Mouse (Mus musculus) MEL (cell line): Measurements from ENCODE around the gene Rhoj. TPM values are rescaled to one million over a fixed set of nuclear protein-coding genes. Genes with fewer than 3 reads are reported as not detected.

Source experiments
- DNase-seq: peaks from one replicate; pipeline ENCODE4 v3.0.0; 2011; ENCODE audit warnings: low read depth, low spot score
- H3K27ac ChIP-seq: 2 replicates; pipeline ENCODE4 v1.5.1; 2012; ENCODE audit warnings: low read depth, mild to moderate bottlenecking, control low read depth, low read length, moderate library complexity; ENCODE audit not compliant: control insufficient read depth
- H3K27me3 ChIP-seq, 2 experiments: fragments of 150-350 bp in 1 of 2; sonication (generic) in 1 of 2; 2 replicates each; pipeline ENCODE4 v1.6.1; 2012; ENCODE audit warnings: low read length in 2 of 2, mild to moderate bottlenecking in 2 of 2, improper control_type of control experiment in 1 of 2, moderate library complexity in 1 of 2; ENCODE audit not compliant: insufficient read depth in 2 of 2, control insufficient read depth in 1 of 2
- H3K36me3 ChIP-seq, 2 experiments: 2 replicates each; pipeline ENCODE4 v1.6.1; 2012 to 2014; ENCODE audit warnings: low read length in 2 of 2, improper control_type of control experiment in 1 of 2, inconsistent platforms in 1 of 2, mild to moderate bottlenecking in 1 of 2; ENCODE audit not compliant: insufficient read depth in 2 of 2, control insufficient read depth in 1 of 2
- H3K4me1 ChIP-seq, 2 experiments: fragments of 150-350 bp in 1 of 2; sonication (generic) in 1 of 2; 2 replicates each; pipeline ENCODE4 v1.6.1; 2012; ENCODE audit warnings: low read length in 2 of 2, improper control_type of control experiment in 1 of 2, mild to moderate bottlenecking in 1 of 2; ENCODE audit not compliant: insufficient read depth in 2 of 2, control insufficient read depth in 1 of 2
- H3K4me3 ChIP-seq, 2 experiments: fragments of 150-350 bp in 1 of 2; sonication (generic) in 1 of 2; 2 replicates each; pipeline ENCODE4 v1.5.1; 2012; ENCODE audit warnings: low read depth in 2 of 2, low read length in 2 of 2, mild to moderate bottlenecking in 2 of 2, moderate library complexity in 2 of 2, control low read depth in 1 of 2, improper control_type of control experiment in 1 of 2; ENCODE audit not compliant: control insufficient read depth in 1 of 2, insufficient read depth in 1 of 2
- H3K79me2 ChIP-seq: 2 replicates; pipeline ENCODE4 v1.6.1; 2012; ENCODE audit warnings: mild to moderate bottlenecking, low read length, moderate library complexity; ENCODE audit not compliant: control insufficient read depth, poor library complexity, insufficient read depth
- H3K9ac ChIP-seq: 2 replicates; pipeline ENCODE4 v1.6.1; 2012; ENCODE audit warnings: low read depth, mild to moderate bottlenecking, control low read depth, low read length, moderate library complexity; ENCODE audit not compliant: control insufficient read depth, poor library complexity, severe bottlenecking
- H3K9me3 ChIP-seq: fragments of 150-350 bp; sonication (generic); replicated peaks from 2 replicates; pipeline ENCODE4 v1.6.1; 2012; ENCODE audit warnings: mild to moderate bottlenecking, low read length, improper control_type of control experiment, moderate library complexity; ENCODE audit not compliant: insufficient read depth
- BHLHE40 ChIP-seq: IDR thresholded peaks from 2 replicates; pipeline ENCODE4 v1.6.1; 2012; ENCODE audit warnings: low read depth, mild to moderate bottlenecking, inconsistent platforms, low read length, improper control_type of control experiment, borderline replicate concordance
- CHD1 ChIP-seq: IDR thresholded peaks from 2 replicates; pipeline ENCODE4 v1.6.1; 2012; ENCODE audit warnings: low read depth, mild to moderate bottlenecking, inconsistent platforms, low read length, improper control_type of control experiment
- CHD2 ChIP-seq: IDR thresholded peaks from 2 replicates; pipeline ENCODE4 v1.6.1; 2011; ENCODE audit warnings: low read length, improper control_type of control experiment
- CTCF ChIP-seq, 3 experiments: IDR thresholded peaks in 2 of 3; conservative IDR thresholded peaks in 1 of 3; 2 replicates each; pipeline ENCODE4 v1.5.1; 2011 to 2012; ENCODE audit warnings: low read length in 3 of 3, low read depth in 2 of 3, mild to moderate bottlenecking in 2 of 3, improper control_type of control experiment in 1 of 3, inconsistent platforms in 1 of 3, mixed read lengths in 1 of 3, moderate library complexity in 1 of 3; ENCODE audit not compliant: control insufficient read depth in 1 of 3, insufficient read depth in 1 of 3, poor library complexity in 1 of 3, severe bottlenecking in 1 of 3
- ELF1 ChIP-seq: IDR thresholded peaks from 2 replicates; pipeline ENCODE4 v1.6.1; 2014; ENCODE audit warnings: low read depth, mild to moderate bottlenecking, inconsistent platforms, low read length, improper control_type of control experiment, moderate library complexity
- EP300 ChIP-seq, 2 experiments: IDR thresholded peaks; 2 replicates each; pipeline ENCODE4 v1.6.1; 2011; ENCODE audit warnings: improper control_type of control experiment in 2 of 2, low read length in 2 of 2, low read depth in 1 of 2, mild to moderate bottlenecking in 1 of 2
- GATA1 ChIP-seq: IDR thresholded peaks from 2 replicates; pipeline ENCODE4 v1.6.1; 2011; ENCODE audit warnings: low read depth, low read length, improper control_type of control experiment
- KAT2A ChIP-seq: conservative IDR thresholded peaks from 2 replicates; pipeline ENCODE4 v1.6.1; 2012; ENCODE audit warnings: low read depth, low read length, improper control_type of control experiment, inconsistent platforms
- MAFK ChIP-seq: IDR thresholded peaks from 2 replicates; pipeline ENCODE4 v1.6.1; 2011; ENCODE audit warnings: low read depth, mild to moderate bottlenecking, low read length, improper control_type of control experiment, borderline replicate concordance
- MAX ChIP-seq: IDR thresholded peaks from 2 replicates; pipeline ENCODE4 v1.6.1; 2011; ENCODE audit warnings: low read length, improper control_type of control experiment
- MEF2A ChIP-seq: IDR thresholded peaks from 2 replicates; pipeline ENCODE4 v1.6.1; 2014; ENCODE audit warnings: low read depth, mild to moderate bottlenecking, inconsistent platforms, low read length, improper control_type of control experiment; ENCODE audit not compliant: poor library complexity, insufficient replicate concordance, severe bottlenecking; ENCODE audit errors: extremely low read depth
- MYB ChIP-seq: IDR thresholded peaks from 2 replicates; pipeline ENCODE4 v1.6.1; 2011; ENCODE audit warnings: mild to moderate bottlenecking, low read depth, low read length, improper control_type of control experiment
- MYC ChIP-seq: IDR thresholded peaks from 2 replicates; pipeline ENCODE4 v1.6.1; 2011; ENCODE audit warnings: low read depth, mild to moderate bottlenecking, low read length, improper control_type of control experiment, moderate library complexity
- NELFE ChIP-seq: IDR thresholded peaks from 2 replicates; pipeline ENCODE4 v1.6.1; 2011; ENCODE audit warnings: low read depth, low read length, improper control_type of control experiment
- NRF1 ChIP-seq: IDR thresholded peaks from 2 replicates; pipeline ENCODE4 v1.6.1; 2014; ENCODE audit warnings: low read depth, mild to moderate bottlenecking, inconsistent platforms, low read length, improper control_type of control experiment, moderate library complexity; ENCODE audit not compliant: poor library complexity, insufficient read depth, severe bottlenecking
- POLR2A ChIP-seq, 2 experiments: IDR thresholded peaks; 2 replicates each; pipeline ENCODE4 v1.6.1; 2011 to 2012; ENCODE audit warnings: low read length in 2 of 2, mild to moderate bottlenecking in 2 of 2, control low read depth in 1 of 2, improper control_type of control experiment in 1 of 2, low read depth in 1 of 2, moderate library complexity in 1 of 2; ENCODE audit not compliant: control insufficient read depth in 1 of 2, insufficient read depth in 1 of 2, poor library complexity in 1 of 2
- POLR2AphosphoS2 ChIP-seq: IDR thresholded peaks from 2 replicates; pipeline ENCODE4 v1.6.1; 2011; ENCODE audit warnings: low read length, improper control_type of control experiment
- POLR2AphosphoS5 ChIP-seq: IDR thresholded peaks from 2 replicates; pipeline ENCODE4 v1.6.1; 2012; ENCODE audit warnings: low read depth, borderline replicate concordance, mild to moderate bottlenecking, inconsistent platforms, low read length, moderate library complexity, mixed read lengths
- RAD21 ChIP-seq: IDR thresholded peaks from 2 replicates; pipeline ENCODE4 v1.6.1; 2011; ENCODE audit warnings: mild to moderate bottlenecking, low read depth, low read length, improper control_type of control experiment
- RCOR1 ChIP-seq: IDR thresholded peaks from 2 replicates; pipeline ENCODE4 v1.6.1; 2012; ENCODE audit warnings: low read depth, mild to moderate bottlenecking, inconsistent platforms, low read length, improper control_type of control experiment
- SIN3A ChIP-seq: IDR thresholded peaks from 2 replicates; pipeline ENCODE4 v1.6.1; 2012; ENCODE audit warnings: low read length, improper control_type of control experiment, inconsistent platforms
- TAL1 ChIP-seq: IDR thresholded peaks from 2 replicates; pipeline ENCODE4 v1.6.1; 2012; ENCODE audit warnings: mild to moderate bottlenecking, inconsistent platforms, low read length, moderate library complexity, mixed read lengths
- TBP ChIP-seq: IDR thresholded peaks from 2 replicates; pipeline ENCODE4 v1.8.0; 2011; ENCODE audit warnings: low read depth, low read length, improper control_type of control experiment
- TCF12 ChIP-seq: IDR thresholded peaks from 2 replicates; pipeline ENCODE4 v1.6.1; 2014; ENCODE audit warnings: low read depth, mild to moderate bottlenecking, inconsistent platforms, low read length, improper control_type of control experiment, moderate library complexity
- UBTF ChIP-seq: IDR thresholded peaks from 2 replicates; pipeline ENCODE4 v1.6.1; 2012; ENCODE audit warnings: low read depth, mild to moderate bottlenecking, inconsistent platforms, low read length, improper control_type of control experiment, moderate library complexity, borderline replicate concordance; ENCODE audit not compliant: insufficient read depth
- ZC3H11A ChIP-seq: IDR thresholded peaks from 2 replicates; pipeline ENCODE4 v1.6.1; 2012; ENCODE audit warnings: low read depth, mild to moderate bottlenecking, inconsistent platforms, low read length, improper control_type of control experiment
- ZNF384 ChIP-seq: IDR thresholded peaks from 2 replicates; pipeline ENCODE4 v1.6.1; 2012; ENCODE audit warnings: low read depth, mild to moderate bottlenecking, inconsistent platforms, low read length, improper control_type of control experiment
- polyA plus RNA-seq, 2 experiments: library from polyadenylated mRNA; stranded (reverse) in 1 of 2; unstranded in 1 of 2; fragments of >175 nt in 1 of 2; fragments of >200 nt in 1 of 2; gene quantifications; 2 replicates each; pipeline versions ENCODE4 v1.2.1 to v1.2.4; 2012; ENCODE audit warnings: low replicate concordance in 2 of 2, low read depth in 1 of 2; ENCODE audit not compliant: insufficient read length in 2 of 2, insufficient read depth in 1 of 2, missing spikeins in 1 of 2
- total RNA-seq: library from RNA; depleted of rRNA; stranded (reverse); fragments of 300-350 nt; gene quantifications from 2 replicates; pipeline ENCODE4 v1.2.3, GENCODE M21; 2012

The Rhoj gene
- total and polyA plus RNA-seq, 3 experiments, result not detected

- no peaks in the 10 kb centered on the region for H3K79me2 ChIP-seq
- no peaks in the 10 kb centered on the region for H3K9me3 ChIP-seq
- no peak for DNase-seq
- H3K4me1 ChIP-seq, result no peaks in the 10 kb centered on the region
- no peak within 1 kb of the TSS for H3K27ac ChIP-seq
- no peaks in the 10 kb centered on the region for H3K27me3 ChIP-seq
- H3K36me3 ChIP-seq, result no peaks in the 10 kb centered on the region
- no peak for TF ChIP-seq POLR2AphosphoS2
- no peak for TF ChIP-seq TAL1
- TF ChIP-seq TCF12, result no peak
- TF ChIP-seq ELF1, result no peak
- no peak for TF ChIP-seq CHD2
- no peak for TF ChIP-seq MEF2A
- no peak for TF ChIP-seq ZC3H11A
- TF ChIP-seq MAX, result no peak
- TF ChIP-seq MYB, result no peak
- no peak for TF ChIP-seq NELFE
- TF ChIP-seq CHD1, result no peak
- TF ChIP-seq MAFK, result no peak
- TF ChIP-seq BHLHE40, result no peak
- TF ChIP-seq MYC, result no peak
- TF ChIP-seq UBTF, result no peak
- no peak for TF ChIP-seq EP300 (IDR thresholded peaks at IDR 0.05; ENCODE audit: low read depth in 1 of 2, low read length in 2 of 2)
- no peak for TF ChIP-seq RAD21
- TF ChIP-seq POLR2A (IDR thresholded peaks at IDR 0.05; ENCODE audit: control insufficient read depth in 1 of 2, insufficient read depth in 1 of 2, low read depth in 1 of 2, low read length in 2 of 2, poor library complexity in 1 of 2), result no peak
- no peak for TF ChIP-seq CTCF (IDR thresholded peaks at IDR 0.05 in 2 of 3, conservative IDR thresholded peaks at IDR 0.05 in 1 of 3; ENCODE audit: control insufficient read depth in 1 of 3, insufficient read depth in 1 of 3, low read depth in 2 of 3, low read length in 3 of 3, poor library complexity in 1 of 3, severe bottlenecking in 1 of 3)
- no peak within 1 kb of the TSS for H3K4me3 ChIP-seq
- H3K9ac ChIP-seq, result no peak within 1 kb of the TSS
Observed at GRCm38 (mm10) chr12:75416681-75417080, 108.6 kb downstream of the Rhoj start, which contains the start of gene Gphb5. TSS of gene Gphb5 (minus strand) at chr12:75416781.

- no peaks in the 10 kb centered on the region for H3K4me1 ChIP-seq
- H3K27ac ChIP-seq, result no peak overlapping the region
- no peak for TF ChIP-seq KAT2A
- TF ChIP-seq POLR2AphosphoS5, result no peak
- no peak for TF ChIP-seq GATA1
- no peak for TF ChIP-seq ELF1
- TF ChIP-seq CHD1, result no peak
- no peak for TF ChIP-seq SIN3A
- no peak for TF ChIP-seq ZNF384
- no peak for TF ChIP-seq MAFK
- TF ChIP-seq TBP, result no peak
- no peak for TF ChIP-seq MYB
- TF ChIP-seq RCOR1, result no peak
- no peak for TF ChIP-seq NRF1
- H3K4me3 ChIP-seq, result no peak overlapping the region
- no peaks in the 10 kb centered on the region for H3K36me3 ChIP-seq
- H3K27me3 ChIP-seq, result no peaks in the 10 kb centered on the region; a peak in 1 of 4 replicates
- DNase-seq, result no peak
- H3K79me2 ChIP-seq, result no peaks in the 10 kb centered on the region
- H3K9ac ChIP-seq, result no peak overlapping the region
- no peaks in the 10 kb centered on the region for H3K9me3 ChIP-seq
Observed at GRCm38 (mm10) chr12:75424359-75424758, 116.2 kb downstream of the Rhoj start.
